Mouse (Mus musculus) brain, embryonic 14.5 days (tissue): ENCODE measurements around the gene Adh7.

Experiments
- CTCF ChIP-seq: fragments of 200-500 bp; IDR thresholded peaks from 2 replicates; pipeline ENCODE4 v1.5.1; 2012; ENCODE audit warnings: inconsistent platforms, mild to moderate bottlenecking, moderate library complexity, borderline replicate concordance; ENCODE audit not compliant: insufficient read depth, insufficient read length; ENCODE audit errors: extremely low read depth
- POLR2A ChIP-seq: fragments of 200-500 bp; IDR thresholded peaks from 2 replicates; pipeline ENCODE4 v1.6.1; 2012; ENCODE audit warnings: mild to moderate bottlenecking, inconsistent platforms, borderline replicate concordance; ENCODE audit not compliant: poor library complexity, insufficient read depth, insufficient read length, severe bottlenecking; ENCODE audit errors: extremely low read depth

- TF ChIP-seq CTCF, result no peak
- TF ChIP-seq POLR2A, result no peak
Measured at GRCm38 (mm10) chr3:138238046-138238445, 20.5 kb downstream of the Adh7 start.
